Mouse (Mus musculus): ENCODE results near the gene Mst1r. TPM values are rescaled to one million over a fixed set of nuclear protein-coding genes. Genes with fewer than 3 reads are reported as not detected.

Gene Mst1r
- polyA plus RNA-seq, 1 experiment, result 4.6 TPM

DNA sequence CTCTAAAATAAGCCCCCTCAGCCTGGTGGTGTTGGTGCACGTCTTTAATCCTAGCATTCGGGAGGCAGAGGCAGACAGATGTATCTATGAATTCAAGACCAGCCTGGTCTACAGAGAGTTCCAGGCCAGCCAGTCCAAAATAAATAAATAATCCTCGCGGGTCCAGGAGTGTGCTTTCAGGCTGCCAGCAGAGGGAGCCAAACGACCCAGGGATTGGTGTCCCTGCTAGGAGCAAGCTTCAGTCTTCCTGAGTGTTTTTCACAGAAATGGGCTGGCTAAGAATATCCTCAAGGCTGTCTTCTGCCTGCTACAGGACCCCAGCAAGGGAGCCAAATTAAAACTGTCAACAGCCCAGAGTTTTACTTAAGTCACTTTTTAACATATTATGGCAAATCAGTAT lies 57.0 kb downstream of the Mst1r start:
- Histone ChIP-seq H3K27ac (ENCODE audit: control insufficient read depth, insufficient read depth, low read depth, low read length) (no peak overlapping the region), H3K36me3 (ENCODE audit: control insufficient read depth, insufficient read depth, low read length) (no peaks in the 10 kb centered on the region; the same call in none of the 2 replicates), H3K4me1 (ENCODE audit: control insufficient read depth, insufficient read depth, low read length) (no peaks in the 10 kb centered on the region), H3K27me3 (ENCODE audit: control insufficient read depth, insufficient read depth, low read length) (no peaks in the 10 kb centered on the region), H3K4me3 (ENCODE audit: control insufficient read depth, low read depth, low read length) (no peak overlapping the region)
- TF ChIP-seq CTCF (IDR thresholded peaks at IDR 0.05; ENCODE audit: control insufficient read depth, insufficient read depth, insufficient replicate concordance, low read depth, low read length) (peak; percentile 70; the same call in 1 of the 2 replicates), POLR2A (IDR thresholded peaks at IDR 0.05; ENCODE audit: control insufficient read depth, low read depth, low read length) (no peak)

DNA sequence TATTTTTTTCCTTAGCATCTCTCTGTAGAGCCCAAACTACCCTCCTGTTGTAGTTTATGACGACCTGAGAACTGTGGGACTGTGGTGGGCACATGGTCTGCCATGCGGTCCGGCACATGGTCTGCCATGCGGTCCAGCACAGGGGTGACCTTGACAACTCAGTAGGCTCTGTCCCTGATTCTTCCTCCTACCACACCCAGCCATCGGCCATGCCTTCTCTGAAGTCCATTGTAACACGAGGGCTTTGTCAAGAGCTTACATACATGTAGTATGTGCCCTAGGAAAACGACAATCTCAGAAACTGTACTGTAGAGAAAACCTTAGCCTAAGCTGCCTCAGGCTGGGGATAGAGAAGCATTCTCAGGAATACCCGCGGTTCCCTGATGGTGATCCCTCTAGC lies 58.0 kb downstream of the Mst1r start:
- H3K27me3 ChIP-seq (ENCODE audit: control insufficient read depth, insufficient read depth, low read length), result no peaks in the 10 kb centered on the region
- no peaks in the 10 kb centered on the region; the same call in none of the 2 replicates for H3K36me3 ChIP-seq (ENCODE audit: control insufficient read depth, insufficient read depth, low read length)
- no peak overlapping the region for H3K27ac ChIP-seq (ENCODE audit: control insufficient read depth, insufficient read depth, low read depth, low read length)
- H3K4me1 ChIP-seq (ENCODE audit: control insufficient read depth, insufficient read depth, low read length), result no peaks in the 10 kb centered on the region
- no peak overlapping the region for H3K4me3 ChIP-seq (ENCODE audit: control insufficient read depth, low read depth, low read length)
- no peak for TF ChIP-seq POLR2A (IDR thresholded peaks at IDR 0.05; ENCODE audit: control insufficient read depth, low read depth, low read length)
- TF ChIP-seq CTCF (IDR thresholded peaks at IDR 0.05; ENCODE audit: control insufficient read depth, insufficient read depth, insufficient replicate concordance, low read depth, low read length), result no peak

DNA sequence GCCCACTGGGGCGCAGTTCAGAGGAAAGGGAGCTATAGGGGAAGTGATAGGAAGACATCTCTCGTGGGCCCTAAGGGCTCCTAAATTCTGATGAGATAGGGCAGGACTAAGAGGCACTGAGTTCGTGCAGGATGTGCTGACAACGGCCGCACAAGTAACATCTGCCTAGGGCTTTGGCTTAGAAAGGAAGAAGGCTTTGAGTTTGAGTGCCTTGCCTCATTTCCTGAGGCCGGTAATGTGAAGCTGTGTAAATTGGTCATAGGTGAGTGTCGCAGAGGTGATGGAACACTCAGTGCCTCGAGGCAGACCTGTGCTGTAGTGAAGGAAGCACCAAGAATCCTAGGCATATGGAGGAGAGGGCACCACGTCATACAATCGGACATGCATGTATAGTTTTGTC lies 60.0 kb downstream of the Mst1r start:
- H3K27ac ChIP-seq (ENCODE audit: control insufficient read depth, insufficient read depth, low read depth, low read length), result no peak overlapping the region
- H3K4me3 ChIP-seq (ENCODE audit: control insufficient read depth, low read depth, low read length), result no peak overlapping the region
- no peak for TF ChIP-seq CTCF (IDR thresholded peaks at IDR 0.05; ENCODE audit: control insufficient read depth, insufficient read depth, insufficient replicate concordance, low read depth, low read length)
- no peak for TF ChIP-seq POLR2A (IDR thresholded peaks at IDR 0.05; ENCODE audit: control insufficient read depth, low read depth, low read length)
- H3K27me3 ChIP-seq (ENCODE audit: control insufficient read depth, insufficient read depth, low read length), result no peaks in the 10 kb centered on the region
- H3K36me3 ChIP-seq (ENCODE audit: control insufficient read depth, insufficient read depth, low read length), result no peaks in the 10 kb centered on the region; the same call in none of the 2 replicates
- H3K4me1 ChIP-seq (ENCODE audit: control insufficient read depth, insufficient read depth, low read length), result no peaks in the 10 kb centered on the region

DNA sequence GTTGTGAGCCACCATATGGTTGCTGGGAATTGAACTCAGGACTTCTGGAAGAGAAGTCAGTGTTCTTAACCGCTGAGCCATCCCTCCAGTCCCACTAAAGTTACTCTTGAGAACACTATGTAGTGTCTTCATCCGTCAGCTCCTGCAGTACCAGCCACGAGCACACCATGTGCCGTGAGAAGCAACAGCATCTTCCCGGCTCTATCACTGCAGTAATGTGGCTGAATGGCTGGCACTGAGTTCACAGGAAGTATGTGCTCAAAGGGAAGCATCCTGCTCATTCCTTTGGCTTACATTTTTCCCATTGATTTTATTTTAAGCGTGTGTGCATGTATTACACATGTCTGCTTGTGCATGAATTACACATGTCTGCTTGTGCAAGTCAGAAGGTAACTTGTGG lies 60.8 kb downstream of the Mst1r start:
- Histone ChIP-seq H3K4me3 (ENCODE audit: control insufficient read depth, low read depth, low read length) (no peak overlapping the region), H3K4me1 (ENCODE audit: control insufficient read depth, insufficient read depth, low read length) (no peaks in the 10 kb centered on the region), H3K27ac (ENCODE audit: control insufficient read depth, insufficient read depth, low read depth, low read length) (no peak overlapping the region), H3K36me3 (ENCODE audit: control insufficient read depth, insufficient read depth, low read length) (no peaks in the 10 kb centered on the region; the same call in none of the 2 replicates), H3K27me3 (ENCODE audit: control insufficient read depth, insufficient read depth, low read length) (no peaks in the 10 kb centered on the region)
- TF ChIP-seq POLR2A (IDR thresholded peaks at IDR 0.05; ENCODE audit: control insufficient read depth, low read depth, low read length) (no peak), CTCF (IDR thresholded peaks at IDR 0.05; ENCODE audit: control insufficient read depth, insufficient read depth, insufficient replicate concordance, low read depth, low read length) (no peak)

DNA sequence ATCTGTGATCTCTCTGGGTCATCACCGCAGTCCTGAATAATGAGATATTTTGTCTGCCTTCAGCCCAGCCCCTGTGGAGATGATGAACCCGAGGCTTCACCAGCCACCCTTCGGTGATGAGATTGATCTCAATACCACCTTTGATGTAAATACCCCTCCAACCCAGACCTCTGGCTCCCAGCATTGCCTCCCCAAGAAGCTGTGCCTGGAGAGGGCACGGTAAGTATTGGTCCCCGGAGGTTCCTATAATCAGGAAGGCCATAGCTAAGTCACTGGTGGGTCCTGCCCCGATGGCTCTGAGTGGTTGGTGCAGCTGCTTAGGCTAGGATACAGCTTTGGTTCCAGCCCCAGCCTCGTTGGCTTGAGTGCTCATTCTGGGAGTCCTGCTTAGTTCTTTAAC lies 61.9 kb downstream of the Mst1r start:
- Histone ChIP-seq H3K27ac (ENCODE audit: control insufficient read depth, insufficient read depth, low read depth, low read length) (no peak overlapping the region), H3K4me1 (ENCODE audit: control insufficient read depth, insufficient read depth, low read length) (no peaks in the 10 kb centered on the region), H3K4me3 (ENCODE audit: control insufficient read depth, low read depth, low read length) (no peak overlapping the region), H3K27me3 (ENCODE audit: control insufficient read depth, insufficient read depth, low read length) (no peaks in the 10 kb centered on the region), H3K36me3 (ENCODE audit: control insufficient read depth, insufficient read depth, low read length) (no peaks in the 10 kb centered on the region; the same call in 1 of the 2 replicates)
- no peak for TF ChIP-seq CTCF (IDR thresholded peaks at IDR 0.05; ENCODE audit: control insufficient read depth, insufficient read depth, insufficient replicate concordance, low read depth, low read length)
- no peak for TF ChIP-seq POLR2A (IDR thresholded peaks at IDR 0.05; ENCODE audit: control insufficient read depth, low read depth, low read length)

Other genes with a start within 250 kb of the Mst1r start
- 0.10 and 0.32 TPM in 2 replicates for gene Slc38a3, start 237.3 kb upstream of the Mst1r start, polyA plus RNA-seq (2012; rRNA removed)
- 0.05 and 0.12 TPM in 2 replicates for gene Gnat1, start 227.2 kb upstream of the Mst1r start, polyA plus RNA-seq (2012; rRNA removed)
- 9.9 and 12.0 TPM in 2 replicates for gene Sema3f, start 196.4 kb upstream of the Mst1r start, polyA plus RNA-seq (2012; rRNA removed)
- gene Rbm5, start 135.9 kb upstream of the Mst1r start, polyA plus RNA-seq (2012; rRNA removed), result 52.0 and 57.8 TPM in 2 replicates
- gene Rbm6, start 33.6 kb upstream of the Mst1r start, polyA plus RNA-seq (2012; rRNA removed), result 26.8 and 28.1 TPM in 2 replicates
- gene Mon1a, start 18.7 kb upstream of the Mst1r start, polyA plus RNA-seq (2012; rRNA removed), result 14.1 and 14.9 TPM in 2 replicates
- gene Actl11, start 21.6 kb downstream of the Mst1r start, polyA plus RNA-seq (2012; rRNA removed), result 360 and 372 TPM in 2 replicates
- 6.5 and 6.6 TPM in 2 replicates for gene Camkv, start 28.8 kb downstream of the Mst1r start, polyA plus RNA-seq (2012; rRNA removed)
- 3.4 and 4.1 TPM in 2 replicates for gene Traip, start 43.3 kb downstream of the Mst1r start, polyA plus RNA-seq (2012; rRNA removed)
- 2.0 and 3.5 TPM in 2 replicates for gene Uba7, start 68.6 kb downstream of the Mst1r start, polyA plus RNA-seq (2012; rRNA removed)
- not detected in 2 replicates for gene Gm20661, start 76.2 kb downstream of the Mst1r start, polyA plus RNA-seq (2012; rRNA removed)
- gene Inka1, start 79.0 kb downstream of the Mst1r start, polyA plus RNA-seq (2012; rRNA removed), result 0.57 and 1.2 TPM in 2 replicates
- gene Cdhr4, start 85.6 kb downstream of the Mst1r start, polyA plus RNA-seq (2012; rRNA removed), result 387 and 461 TPM in 2 replicates
- gene Gm20662, start 89.5 kb downstream of the Mst1r start, polyA plus RNA-seq (2012; rRNA removed), result 282 and 285 TPM in 2 replicates
- 247 and 280 TPM in 2 replicates for gene Ip6k1, start 95.6 kb downstream of the Mst1r start, polyA plus RNA-seq (2012; rRNA removed)
- gene Gmppb, start 142.4 kb downstream of the Mst1r start, polyA plus RNA-seq (2012; rRNA removed), result 21.5 and 21.6 TPM in 2 replicates
- 1.3 and 1.4 TPM in 2 replicates for gene Amigo3, start 146.3 kb downstream of the Mst1r start, polyA plus RNA-seq (2012; rRNA removed)
- gene Mst1, start 173.6 kb downstream of the Mst1r start, polyA plus RNA-seq (2012; rRNA removed), result 0.59 and 0.90 TPM in 2 replicates
- gene Rnf123, start 176.5 kb downstream of the Mst1r start, polyA plus RNA-seq (2012; rRNA removed), result 82.8 and 86.7 TPM in 2 replicates
- gene Apeh, start 187.7 kb downstream of the Mst1r start, polyA plus RNA-seq (2012; rRNA removed), result 19.2 and 21.2 TPM in 2 replicates

Data from testis, adult 2 months (tissue).